Mouse (Mus musculus) spleen, adult 12 weeks (tissue): ENCODE data around the gene Npc1l1.

Experiments
- DNase-seq: peaks from one replicate; pipeline ENCODE4 v3.0.0; 2022; ENCODE audit warnings: low spot score

The Npc1l1 gene

DNA sequence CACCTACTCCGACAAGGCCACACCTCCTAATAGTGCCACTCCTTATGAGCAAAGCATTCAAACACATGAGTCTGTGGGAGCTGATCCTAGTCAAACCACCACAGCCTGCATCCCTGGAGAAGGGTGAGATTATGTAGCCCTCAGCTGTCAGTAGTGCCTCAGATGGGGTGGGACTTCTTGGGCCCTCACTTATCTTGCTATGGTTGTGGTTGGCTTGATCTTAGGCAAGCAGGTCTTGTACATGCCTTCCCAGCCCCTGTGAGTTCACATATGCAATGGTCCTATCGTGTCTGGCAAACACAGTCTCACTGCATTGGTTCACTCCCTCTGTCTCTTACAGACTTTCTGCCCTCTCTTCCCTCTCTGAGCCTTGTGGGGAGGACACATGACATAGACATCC lies 22.9 kb downstream of the Npc1l1 start:
- no peak for DNase-seq

DNA sequence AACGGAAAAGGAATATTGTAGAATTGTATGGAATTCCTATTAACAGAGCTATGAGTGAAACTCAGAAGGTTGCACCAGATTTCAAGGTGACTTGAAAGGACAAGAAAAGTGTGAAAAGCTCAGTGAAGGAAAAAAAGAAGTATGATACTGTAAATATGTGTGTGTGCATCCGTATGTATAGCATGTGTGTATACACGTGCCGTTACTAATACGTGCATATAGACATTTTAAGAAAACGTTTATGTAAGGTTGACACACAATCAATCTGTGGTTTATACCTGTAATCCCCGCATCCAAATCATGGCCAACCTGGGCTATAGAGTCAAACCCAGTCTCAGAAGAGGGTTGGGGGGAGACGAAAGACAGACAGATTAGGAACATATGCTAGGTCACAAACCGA lies 29.4 kb downstream of the Npc1l1 start:
- no peak for DNase-seq

DNA sequence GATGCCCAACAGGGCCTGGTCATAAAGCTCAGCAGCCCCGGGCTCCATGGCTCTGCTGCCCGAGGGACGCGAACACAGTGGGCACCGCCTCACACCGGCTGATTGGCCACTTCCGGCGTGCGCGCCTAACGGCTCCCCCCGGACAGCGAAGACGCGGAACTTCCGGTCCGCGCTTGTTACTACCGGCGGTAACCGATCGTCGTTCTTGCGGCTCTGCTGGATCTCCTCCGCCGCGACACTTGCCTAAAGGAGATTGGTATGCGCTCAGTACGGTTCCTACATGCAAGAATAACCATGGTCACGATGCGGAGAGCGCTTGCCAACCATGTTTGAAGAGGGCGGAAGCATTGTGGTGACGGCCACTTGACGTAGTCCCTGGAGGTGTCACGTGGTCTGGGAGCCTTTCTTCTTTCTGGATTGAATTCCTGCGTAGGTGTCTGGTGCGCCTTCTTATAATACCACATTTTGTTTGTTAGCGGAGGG lies 29.8 kb downstream of the Npc1l1 start, which contains the start of gene Nudcd3:
Gene Nudcd3 (minus strand): TSS at position 329 of the 483 bp plus-strand sequence.
- peak; percentile 84 for DNase-seq

DNA sequence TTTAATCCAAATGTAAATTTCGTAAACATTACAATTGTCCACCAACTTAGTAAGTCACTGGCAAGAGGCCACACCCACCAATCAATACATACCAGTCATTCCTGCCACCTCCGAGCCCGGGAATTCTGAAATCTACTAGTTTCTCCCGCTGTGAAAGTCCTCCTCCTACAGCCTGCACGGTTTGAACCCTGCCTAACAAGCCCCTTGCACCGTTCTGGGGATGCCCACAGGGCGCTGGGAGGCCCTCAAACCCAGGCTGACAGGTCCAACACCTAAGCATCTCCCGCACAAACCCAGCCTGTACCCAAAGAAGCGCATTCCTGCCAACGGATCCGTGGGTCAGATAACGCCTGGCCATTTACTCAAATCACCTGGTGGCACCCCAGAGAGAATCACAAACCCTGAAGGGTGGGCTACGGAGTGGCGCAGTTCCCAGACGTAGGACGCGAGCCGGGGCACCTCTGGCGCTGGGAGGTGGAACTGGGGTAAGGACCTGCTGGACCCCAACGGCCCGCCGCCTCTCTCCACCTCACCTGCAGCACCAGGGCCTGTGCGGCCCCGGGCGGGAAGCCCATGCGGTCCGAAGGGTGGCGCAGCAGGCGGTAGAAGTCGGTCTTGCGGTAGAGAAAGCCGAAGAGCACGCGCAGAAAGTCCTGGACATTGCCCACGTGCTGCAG lies 30.4 kb downstream of the Npc1l1 start, which contains the start of gene A730071L15Rik:
Gene A730071L15Rik (plus strand): TSS at position 620 of the 677 bp plus-strand sequence.
- DNase-seq, result peak; percentile 17

DNA sequence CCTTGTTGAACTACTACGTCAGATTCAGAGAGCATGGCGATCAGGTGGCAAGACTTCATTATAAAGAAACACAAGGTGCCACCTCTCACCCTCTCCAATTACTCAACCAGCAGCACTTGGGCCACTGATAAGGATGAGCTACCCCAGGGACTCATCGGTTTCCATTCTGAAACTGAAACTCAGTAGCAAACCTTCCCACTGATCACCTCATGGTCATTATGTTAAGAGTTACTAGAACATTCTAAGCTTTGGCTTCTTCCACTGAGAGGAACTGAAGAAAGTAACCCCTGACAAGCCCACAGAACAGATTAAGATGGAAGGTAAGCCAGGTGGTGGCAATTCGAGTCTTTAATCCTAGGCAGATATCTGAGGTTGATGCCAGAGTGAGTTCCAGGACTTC lies 31.5 kb downstream of the Npc1l1 start:
- no peak for DNase-seq

DNA sequence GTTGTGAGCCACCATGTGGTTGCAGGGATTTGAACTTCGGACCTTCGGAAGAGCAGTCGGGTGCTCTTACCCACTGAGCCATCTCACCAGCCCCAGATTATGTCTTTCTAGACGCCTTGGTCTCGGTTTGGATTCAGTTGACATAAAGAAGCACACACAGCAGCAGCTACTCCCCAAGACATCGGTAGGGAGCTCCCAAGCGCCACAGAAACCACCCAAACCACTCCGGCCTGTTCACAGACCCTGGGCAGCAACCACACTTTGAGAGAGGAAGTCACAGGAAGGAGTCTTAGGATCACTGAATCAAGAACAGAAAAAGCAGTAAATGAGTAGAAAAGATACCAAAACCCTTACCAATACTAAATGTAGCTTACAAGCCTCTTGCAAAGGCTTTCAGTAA lies 33.2 kb downstream of the Npc1l1 start:
- DNase-seq, result no peak

DNA sequence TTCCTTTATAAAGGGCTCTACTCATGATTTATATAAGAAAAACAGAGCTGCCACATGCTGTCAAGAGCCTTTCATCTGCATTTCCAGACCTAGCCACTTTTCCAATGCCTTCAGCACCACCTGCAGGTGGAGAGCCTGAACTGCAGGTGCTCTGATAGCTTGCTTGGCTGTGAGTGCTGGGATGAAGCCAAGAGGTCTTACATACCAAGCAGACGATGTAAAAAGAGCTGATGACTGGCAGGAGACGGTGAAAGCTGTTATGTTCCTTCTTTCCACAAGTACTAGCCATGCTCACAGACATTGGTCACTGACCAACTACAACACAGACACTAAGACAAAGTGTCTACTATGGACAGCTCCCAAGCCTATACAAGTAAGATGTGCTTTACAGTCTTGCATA lies 42.1 kb downstream of the Npc1l1 start:
- DNase-seq, result peak; percentile 67

DNA sequence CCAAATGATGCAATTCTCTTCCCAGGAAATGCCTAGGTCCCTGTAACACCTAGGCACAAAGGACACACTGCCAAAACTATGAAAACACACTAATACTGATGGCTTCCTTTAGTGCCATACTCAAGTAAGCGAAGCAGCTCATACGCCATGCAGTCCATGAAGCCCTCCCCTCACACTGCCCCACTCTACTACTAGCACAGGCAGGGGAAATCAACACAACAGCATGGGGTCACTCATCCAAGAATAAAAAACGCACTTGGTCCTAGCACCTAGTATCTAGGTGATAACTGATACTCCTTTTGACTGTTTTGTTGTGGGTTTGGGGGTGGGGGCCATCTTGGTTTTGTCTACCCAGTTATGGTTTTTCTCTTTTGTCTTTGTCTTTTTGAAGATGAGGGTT lies 42.5 kb downstream of the Npc1l1 start:
- no peak for DNase-seq

DNA sequence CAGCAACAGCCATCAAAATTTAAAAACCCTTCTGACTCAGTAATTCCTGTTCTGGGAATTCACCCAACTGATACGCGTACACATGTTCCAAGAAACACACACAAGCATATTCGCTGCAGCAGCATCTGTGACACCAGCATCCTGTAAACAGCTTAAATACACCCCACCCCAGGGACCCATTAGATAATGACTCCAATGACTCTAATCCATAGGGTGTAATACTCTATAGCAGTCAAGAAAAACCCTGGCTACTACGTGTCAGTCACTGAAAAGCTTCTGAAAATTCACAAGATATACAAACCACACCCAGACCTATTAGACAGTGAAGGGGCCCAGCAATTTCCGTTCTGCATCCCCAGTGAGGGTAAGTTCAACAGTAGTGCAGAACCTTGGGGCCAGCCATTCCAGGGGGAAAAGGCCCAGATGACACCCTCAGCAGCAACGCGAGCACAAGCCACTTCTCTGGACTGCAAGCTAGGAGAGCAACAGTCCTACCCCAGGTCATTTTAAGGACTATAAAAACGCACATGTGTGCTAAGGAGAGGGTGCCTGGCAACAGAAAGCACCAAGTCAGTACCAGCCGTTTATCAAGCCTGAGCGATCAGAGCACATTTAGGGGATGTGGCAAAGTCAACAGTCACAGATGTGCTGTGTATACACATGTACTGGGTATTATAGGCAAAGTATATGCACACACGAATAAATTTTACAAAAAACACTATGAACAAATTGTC lies 45.6 kb downstream of the Npc1l1 start:
- no peak for DNase-seq

DNA sequence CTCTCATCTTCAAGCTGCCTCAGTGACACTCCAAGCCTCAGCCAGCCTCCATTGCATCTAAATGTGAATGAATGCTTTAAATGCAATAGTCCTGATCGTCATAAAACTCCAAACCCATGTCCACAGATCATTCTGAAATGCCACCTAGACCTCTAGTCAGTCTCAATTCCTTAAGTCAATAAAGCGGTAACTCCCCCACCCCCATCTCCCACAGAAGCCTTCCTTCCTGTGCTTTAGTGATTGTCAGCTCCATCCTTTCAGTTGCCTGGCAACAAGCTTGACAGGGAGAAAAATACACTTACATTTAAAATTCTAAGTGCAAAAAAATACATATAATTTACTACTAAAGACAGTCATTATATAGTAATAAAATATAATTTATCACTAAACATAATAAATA lies 46.7 kb downstream of the Npc1l1 start:
- no peak for DNase-seq

DNA sequence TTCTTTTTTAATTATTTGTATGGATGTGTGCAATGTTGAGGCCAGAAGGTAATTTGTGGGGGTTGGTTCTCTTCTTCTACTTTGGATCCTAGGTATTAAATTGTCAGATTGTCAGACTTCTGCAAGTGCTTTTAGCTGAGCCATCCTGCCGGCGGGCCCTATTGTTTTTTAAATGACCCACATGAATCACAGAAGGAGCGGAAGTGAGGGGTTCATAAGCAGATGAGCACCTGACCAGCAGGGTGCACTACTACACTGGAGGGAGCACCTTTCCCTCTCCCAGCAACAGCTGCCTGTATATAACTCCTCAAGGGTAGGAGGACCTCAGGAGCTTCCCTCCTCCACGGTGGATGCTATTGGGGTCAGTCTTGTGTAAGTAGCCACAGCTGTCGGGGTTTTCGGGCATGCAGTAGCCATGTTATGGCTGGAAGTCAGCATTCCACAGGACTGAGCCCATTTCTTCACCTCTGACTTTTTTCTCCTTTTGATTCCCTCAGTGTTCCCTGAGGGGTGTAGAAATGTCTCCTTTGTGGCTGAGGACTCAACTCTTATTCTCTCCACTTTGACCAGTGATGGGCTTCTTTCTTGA lies 49.0 kb downstream of the Npc1l1 start:
- no peak for DNase-seq

DNA sequence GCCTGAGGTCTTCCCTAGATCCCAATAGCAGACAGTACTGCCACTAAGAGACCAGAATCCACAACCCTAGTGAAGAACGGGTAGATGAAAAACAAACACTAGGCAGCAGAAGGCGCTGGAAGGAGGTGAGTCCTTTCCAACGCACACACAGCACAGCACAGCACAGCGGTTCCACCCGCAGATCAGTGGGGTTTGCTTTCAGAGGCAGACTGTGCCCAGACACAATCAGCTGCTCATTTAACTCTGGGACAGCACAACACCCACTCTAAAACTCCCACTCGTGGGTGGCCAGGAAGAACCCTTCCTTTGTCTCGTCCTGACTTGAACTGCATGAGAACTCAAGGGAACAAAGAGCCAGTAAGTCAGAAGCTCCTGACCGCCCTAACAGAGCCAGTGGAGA lies 50.7 kb downstream of the Npc1l1 start:
- DNase-seq, result no peak

DNA sequence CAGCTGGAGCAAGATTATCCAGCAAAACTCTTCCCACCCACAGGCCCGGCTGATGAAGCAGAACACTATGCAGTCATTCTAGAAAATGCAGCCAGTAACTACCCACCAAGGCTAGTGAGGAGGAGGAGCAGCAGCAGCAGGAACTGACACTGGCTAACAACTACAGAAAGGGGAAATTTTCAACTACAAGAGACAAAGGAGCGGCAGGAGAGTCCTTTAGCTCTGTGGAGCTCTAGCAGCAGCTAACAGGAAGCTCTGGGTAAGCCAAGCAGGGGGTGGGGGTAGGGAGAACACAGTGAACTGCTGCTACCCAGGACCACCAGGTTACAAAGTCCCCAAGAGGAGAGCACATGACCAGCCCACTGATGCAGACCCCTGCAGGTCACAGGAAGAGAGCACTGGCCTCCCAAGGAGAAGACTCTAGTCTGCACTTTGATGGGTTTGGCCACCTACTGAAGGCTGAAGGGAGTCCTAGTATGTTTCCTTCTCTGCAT lies 51.2 kb downstream of the Npc1l1 start:
- no peak for DNase-seq

DNA sequence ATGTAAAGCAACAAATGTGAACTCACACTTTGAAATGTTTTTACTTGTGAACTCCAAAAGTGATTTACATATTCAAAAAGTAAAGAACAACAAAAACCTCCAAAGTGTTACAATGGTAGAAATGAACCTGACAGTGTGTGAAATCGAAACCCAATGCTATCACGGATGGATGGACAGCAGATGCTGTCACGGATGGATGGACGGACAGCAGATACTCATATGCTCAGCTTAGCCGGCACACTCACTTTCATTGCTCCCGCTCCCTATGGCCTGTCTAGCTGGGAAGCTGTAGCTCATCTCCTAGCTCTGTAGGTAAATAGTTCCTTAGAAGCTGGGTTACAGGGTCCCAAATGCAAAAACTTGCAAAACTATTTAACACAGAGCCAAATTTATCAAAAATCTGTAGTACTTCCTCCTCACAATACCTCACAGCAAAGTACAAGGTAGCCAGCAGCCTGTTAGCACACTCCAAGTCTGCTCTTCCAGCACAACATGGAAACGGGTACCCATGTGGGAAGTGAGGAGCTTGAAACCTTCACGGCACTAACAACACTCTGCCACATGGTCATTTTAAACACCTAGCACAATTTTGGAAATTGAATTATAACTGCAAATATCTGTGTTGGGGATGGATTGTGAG lies 52.0 kb downstream of the Npc1l1 start:
- no peak for DNase-seq

DNA sequence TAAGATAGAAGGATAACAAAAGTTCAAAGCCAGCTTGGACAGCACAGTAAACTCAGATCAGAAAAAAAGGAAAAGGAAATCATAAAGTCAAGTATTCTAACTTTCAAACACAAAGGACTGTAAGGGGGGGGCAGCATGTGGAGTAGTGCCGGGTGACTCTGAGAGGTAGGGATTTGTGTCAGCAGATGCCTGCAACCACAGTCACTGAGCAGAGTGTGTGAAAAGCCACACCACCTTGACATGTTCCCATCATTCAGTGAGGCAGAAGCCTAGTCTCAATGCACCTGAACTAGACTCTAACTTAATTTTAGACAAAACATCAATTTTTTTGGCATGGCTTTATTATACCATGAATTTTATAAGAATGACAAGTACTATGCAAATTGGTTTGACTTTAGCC lies 54.4 kb downstream of the Npc1l1 start:
- no peak for DNase-seq

DNA sequence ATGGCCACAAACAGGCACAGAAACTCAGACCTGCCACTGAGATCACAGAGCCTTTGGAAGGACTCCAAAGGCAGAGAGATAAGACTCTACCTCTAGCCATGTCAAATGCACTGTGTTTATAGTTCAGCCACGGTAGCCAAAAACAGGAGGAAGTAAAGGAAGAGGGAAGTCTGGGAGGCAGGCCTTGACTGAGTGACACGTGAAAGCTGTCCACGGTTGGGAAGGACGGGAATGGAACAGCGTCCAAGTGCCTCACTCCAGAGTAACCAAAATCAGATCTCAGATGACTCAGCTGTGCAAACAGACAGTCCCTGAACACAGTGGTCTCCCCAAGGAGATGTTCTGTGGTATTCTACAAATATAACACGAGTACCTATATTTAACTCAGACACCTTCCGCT lies 55.2 kb downstream of the Npc1l1 start:
- DNase-seq, result no peak

DNA sequence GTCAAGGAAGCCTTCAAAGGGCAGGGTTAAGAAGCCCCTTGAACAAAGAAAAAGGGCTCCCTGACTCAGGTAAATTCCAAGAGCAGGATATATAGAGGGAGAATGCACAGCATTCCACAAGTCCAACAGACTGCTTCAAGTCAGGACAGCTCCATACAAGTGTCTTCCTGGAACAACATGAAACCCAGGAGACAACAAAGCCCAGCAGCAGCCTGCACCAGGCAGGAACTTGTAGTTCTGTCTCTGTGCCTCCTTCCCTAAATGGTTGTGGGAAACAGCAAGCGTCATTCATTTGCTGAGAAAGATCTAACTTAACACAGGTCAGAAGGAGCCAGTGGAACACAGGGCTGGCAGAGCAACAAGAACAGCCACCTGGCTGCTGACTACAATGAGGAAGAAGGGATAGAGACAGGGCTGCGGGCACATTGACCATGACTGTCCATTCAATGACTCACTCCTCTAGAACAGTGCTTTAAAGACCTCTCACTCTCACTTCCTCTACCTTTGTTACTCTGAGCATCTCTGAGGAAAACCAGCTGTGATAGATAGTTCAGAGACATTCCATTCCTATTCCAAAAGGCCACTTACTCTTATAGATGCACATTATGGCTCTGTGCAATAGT lies 60.8 kb downstream of the Npc1l1 start:
- DNase-seq, result no peak

DNA sequence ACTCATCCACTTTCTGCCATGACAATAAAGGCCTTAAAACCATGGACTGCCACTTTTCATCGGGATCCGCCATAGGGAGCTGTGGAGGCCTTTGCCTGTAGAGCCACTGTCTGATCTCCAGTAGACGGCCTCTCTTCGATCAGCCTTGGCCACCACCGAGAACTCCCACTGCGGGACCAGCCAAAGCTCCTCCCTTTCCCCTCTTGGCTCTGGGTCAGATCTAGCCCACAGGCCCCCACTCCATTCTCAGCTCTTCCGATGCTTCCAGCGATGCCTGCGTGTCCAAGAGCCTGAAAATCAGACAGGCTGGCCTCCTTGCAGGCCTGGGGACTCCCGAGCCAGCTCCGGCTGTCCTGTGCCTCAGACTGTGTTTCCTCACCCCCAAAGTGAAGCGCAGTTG lies 63.6 kb downstream of the Npc1l1 start:
- no peak for DNase-seq

DNA sequence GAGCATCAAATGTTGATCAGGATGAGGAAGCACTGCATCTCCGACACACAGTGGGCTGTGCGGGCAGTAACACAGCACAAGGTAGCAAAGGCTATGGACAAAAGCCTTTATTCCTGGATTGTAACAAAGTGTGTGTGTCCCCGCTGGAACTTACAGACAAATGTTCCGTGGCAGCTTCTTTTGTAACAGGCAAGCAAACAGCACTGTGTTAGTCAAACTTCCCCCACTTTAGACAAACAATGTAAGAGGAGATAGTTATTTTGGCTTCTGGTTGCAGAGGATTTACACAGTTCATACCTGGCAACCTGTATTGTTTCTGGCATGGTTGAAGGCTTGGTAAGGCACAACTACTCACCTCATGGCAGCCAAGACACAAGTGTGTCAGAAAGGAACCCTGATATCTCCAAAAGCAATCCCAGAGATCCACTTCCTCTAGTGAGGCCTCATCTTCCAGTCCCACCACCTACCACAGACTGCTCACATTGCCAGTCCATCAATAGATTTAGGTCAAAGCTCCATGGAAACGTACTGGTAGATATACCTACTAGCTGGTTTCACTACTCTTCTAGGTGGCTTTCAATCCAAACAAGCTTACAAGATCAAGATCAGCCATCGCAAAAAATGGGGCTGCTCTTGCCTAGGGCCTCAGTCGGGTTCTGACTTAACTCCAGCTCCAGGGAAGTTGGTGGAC lies 64.4 kb downstream of the Npc1l1 start:
- DNase-seq, result no peak

DNA sequence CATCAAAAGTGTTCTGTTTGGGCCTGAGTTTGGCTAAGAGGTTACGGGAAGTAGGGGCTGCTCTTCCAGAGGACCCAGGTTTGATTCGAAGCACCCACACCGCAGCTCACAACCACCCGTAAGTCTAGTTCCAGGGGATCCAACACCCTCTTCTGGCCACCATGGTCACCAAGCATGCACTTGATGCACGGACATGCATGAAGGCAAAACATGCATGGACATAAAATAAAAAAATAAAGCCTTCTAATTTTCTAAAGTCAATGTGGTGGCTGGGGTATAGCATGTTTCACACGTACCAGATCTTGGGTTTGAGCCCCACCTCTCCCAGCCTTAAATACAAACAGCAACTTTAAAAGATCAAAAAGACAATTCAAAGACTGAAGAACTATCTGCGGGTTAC lies 65.2 kb downstream of the Npc1l1 start:
- DNase-seq, result no peak

DNA sequence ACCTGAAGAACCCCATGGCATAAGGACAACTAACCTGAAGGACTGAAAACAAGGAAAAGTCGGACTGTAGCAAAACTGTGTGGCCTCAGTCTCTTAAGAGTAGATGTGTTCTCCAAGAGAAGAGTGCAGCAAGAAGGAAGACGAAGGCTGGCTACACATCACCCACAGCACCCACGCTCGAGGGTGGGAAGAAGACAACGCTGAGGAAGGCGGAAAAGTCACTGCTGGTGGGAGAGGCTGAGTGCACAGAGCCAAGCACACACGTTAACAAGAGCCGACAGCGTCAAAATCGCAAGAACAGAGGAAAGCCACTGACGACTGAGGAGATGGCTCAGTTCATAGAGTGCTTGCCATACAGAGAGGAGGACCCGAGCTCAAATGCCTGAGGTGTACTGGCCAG lies 66.2 kb downstream of the Npc1l1 start:
- DNase-seq, result no peak
